Mouse (Mus musculus) T-helper 1 cell (primary cell): ENCODE measurements around the gene Ctu2.

ENCODE experiments used
- in situ Hi-C: fragments of 300-600 bp; cut with MboI, MseI; formaldehyde crosslinking; loops from one replicate; pipeline ENCODE4 v1.15.1; 2025; ENCODE audit warnings: high pct_unique_total_duplicates

Ctu2 gene

DNA sequence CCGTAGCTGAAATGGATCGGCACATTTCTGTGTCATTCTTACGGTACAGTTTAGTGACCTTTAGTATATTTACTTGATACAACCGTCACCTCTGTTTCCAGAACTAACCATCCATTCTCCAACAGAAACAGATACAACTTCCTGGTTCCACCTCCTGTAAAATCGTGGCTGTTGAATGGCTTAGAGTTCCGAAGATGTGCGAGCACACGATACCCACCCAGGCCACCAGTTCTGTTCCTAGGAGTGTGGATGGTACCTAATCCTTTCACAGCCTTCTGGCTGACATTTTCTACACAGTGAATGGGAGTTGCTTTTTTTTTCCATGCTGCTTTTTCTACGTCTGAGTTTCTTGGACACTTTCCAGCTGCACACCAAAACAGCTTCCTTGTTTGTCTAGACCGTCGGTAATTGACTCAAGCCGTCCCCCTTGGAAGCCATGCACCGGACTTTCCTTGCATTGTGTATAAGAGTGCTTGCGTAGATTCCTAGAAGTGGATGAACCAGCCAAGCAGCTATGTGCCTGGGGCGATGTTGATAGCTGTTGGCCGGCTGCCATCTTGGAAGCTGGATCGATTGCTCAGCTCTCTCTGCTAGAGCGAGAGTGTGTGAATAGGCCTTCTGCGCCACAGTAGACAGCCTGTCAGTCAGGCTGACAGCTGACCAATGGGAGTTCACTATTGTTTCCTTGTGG lies 31.7 kb upstream of the Ctu2 start:
- in situ Hi-C loops, result loop anchor here (25.0 kb wide), 1 partner anchor 1118 kb away; no protein-coding TSS in a partner anchor

DNA sequence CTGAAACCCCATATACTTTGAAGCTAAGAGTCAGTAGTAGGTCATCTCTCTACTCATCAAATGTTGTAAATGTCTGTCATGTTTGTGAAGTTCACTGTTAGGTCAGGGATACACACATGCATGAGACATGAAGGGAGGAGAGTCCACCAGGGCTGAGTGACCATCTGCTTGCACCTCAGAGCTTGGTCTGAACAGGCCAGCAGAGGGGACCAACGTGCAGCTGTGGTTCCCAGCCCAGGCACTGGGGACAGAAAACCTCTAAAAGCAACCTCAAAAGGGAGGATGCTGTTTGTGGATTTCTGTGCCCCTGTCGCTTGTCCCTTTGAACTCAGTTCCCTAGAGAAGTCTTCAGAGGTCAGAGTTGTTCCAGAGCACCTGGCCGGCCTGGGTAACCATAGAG lies 30.7 kb upstream of the Ctu2 start:
- in situ Hi-C loops, result loop anchor here (25.0 kb wide), 1 partner anchor 1117 kb away; no protein-coding TSS in a partner anchor

DNA sequence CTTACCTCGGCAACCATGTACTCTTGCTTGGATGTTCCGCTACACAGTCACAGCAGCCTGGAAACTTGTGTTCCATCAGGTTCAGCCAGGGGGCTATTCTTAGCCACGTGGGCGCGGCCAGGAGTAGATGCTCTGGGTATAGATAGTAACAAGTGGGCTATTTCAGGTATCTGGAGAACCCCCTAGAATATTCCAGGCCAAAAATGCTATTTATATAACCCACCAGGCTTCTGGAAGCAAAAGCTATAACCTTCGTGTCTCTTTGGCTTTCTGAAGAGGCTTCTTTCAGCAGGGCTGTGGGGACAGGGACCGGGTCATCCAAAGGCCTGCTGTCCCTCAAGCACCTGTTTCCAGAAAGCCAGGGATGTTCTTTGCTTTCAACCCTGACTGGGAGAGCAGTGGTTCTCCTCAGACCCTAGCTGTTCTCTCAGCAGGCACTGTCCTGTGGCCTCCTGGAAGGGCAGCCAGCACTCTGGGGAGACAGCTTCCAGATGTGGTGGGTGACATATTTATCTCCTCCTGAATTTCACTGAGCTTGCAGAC lies 24.7 kb upstream of the Ctu2 start:
- in situ Hi-C loops, result no loop called here

DNA sequence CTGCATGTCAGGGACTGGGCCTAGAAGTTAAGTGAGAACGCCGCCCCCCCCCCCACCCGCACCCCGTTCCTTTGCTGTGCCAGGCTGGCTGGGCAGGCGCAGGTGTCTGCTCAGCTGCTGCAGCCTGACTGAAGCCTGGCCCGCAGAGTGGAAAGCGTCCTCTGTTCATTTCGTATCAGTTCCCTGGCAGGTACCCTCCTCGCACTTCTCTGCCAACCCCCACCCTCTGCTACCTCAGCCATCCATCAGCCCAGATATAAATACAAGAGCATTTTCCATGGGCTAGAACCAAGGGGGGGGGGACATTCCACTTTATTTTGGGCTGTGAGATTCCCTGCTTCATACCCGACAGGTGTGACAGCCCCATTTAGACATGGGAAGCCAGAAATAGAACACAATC lies 23.8 kb upstream of the Ctu2 start:
- in situ Hi-C loops, result no loop called here

- in situ Hi-C loops, result no loop called here
Measured at GRCm38 (mm10) chr8:122454409-122454808, 21.5 kb upstream of the Ctu2 start.

GRCm38 (mm10) chr8:122457171-122457570 lies 18.8 kb upstream of the Ctu2 start:
- in situ Hi-C loops, result no loop called here

DNA sequence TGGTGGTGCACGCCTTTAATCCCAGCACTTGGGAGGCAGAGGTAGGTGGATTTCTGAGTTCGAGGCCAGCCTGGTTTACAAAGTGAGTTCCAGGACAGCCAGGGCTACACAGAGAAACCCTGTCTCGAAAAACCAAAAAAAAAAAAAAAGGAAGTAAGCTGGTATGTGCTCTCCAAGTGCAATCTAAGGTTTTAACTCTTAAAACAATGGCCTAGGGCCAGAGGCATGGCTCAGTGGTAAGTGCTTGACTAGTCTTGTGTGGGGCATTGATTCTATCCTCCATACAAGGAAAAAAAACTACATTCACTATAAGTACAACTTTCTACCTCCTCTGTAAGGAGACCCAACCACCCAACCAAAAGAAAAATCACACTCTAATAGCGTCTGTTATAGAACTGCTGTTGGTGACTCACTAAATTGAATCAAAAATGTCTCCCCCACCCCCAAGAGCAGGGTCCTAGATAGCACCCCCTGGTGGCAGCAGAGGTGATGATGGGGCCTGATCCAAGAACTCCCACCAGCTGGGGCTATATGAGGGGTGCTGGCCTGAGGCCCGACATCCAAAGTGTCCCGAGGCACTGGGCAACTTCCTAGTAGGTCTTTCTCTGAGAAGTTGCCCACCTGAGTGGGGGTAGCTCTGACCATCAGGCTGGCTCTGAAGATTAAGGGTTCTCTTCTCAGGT lies 16.6 kb upstream of the Ctu2 start:
- in situ Hi-C loops, result no loop called here

- in situ Hi-C loops, result no loop called here
Measured at GRCm38 (mm10) chr8:122459990-122460389, 16.0 kb upstream of the Ctu2 start.

DNA sequence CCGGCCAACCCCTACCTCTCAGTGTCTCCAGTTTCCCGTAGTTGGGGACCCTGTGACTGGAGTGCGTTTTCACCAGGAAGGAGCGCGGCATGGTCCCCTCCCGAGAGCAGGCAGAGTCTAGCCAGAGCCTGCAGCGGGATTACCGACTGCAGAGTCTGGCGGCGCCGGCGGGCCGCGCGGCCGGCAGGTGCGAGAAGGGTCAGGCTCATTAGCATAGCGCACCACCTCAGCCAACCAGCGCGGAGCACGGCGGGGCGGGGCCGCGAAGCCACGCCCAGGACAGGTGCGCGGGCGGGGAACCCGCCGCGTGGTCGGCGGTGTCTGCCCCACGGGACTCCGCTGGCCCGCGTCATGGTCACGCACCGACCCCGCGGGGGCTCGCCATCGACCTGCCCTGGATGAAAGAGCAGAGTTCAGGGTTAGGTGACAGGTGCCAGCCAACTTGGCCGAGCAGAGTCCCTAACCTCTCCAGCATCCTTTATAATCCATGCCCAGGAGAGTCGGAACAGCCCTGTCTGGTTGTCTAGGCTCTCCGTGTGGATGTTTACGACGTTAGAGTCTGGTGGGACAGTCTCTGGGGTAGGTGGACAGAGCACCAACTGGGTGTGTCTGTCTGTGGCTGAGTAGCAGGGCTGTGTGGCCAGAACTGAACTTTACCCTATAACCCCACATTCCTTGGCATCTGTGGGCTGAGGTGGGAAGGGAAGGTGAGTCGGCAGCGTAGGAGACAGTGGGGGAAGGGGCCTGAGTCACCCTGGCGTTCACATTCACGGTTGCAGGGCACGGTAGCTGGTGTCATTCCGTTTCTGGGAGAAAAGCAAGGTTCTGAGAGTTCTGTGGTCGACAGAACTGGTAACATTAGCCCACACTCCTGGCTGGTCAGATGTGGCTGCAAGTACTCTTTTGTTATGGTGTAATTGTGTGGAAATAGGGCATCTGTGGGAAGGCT lies 15.1 kb upstream of the Ctu2 start, which contains the start of gene Snai3:
Gene Snai3 (minus strand): TSS at position 210 of the 949 bp plus-strand sequence.
- in situ Hi-C loops, result no loop called here

GRCm38 (mm10) chr8:122461473-122462148 lies 14.3 kb upstream of the Ctu2 start:
- in situ Hi-C loops, result no loop called here

GRCm38 (mm10) chr8:122462510-122462909 lies 13.4 kb upstream of the Ctu2 start:
- in situ Hi-C loops, result no loop called here

GRCm38 (mm10) chr8:122463651-122464640 lies 12.0 kb upstream of the Ctu2 start:
- in situ Hi-C loops, result no loop called here

DNA sequence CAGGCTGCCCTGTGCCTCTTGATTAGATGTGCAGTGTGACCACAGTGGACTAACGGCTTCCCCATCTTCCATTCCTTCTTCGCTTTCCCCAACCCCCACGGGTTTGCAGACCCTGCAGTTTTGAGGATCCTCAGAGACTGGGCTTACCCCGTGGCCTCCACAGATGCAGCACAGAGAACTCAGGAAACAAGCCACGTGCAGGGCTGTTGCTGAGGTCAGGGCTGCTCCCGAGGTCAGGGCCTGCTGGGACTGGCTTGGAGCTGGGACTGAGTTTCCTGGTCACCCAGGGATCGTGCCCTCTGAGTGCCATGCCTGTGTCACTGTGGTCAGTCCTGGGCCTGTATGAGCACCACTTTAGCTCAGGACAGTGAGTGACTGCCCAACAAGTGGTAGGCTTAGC lies 11.0 kb upstream of the Ctu2 start:
- in situ Hi-C loops, result no loop called here

- in situ Hi-C loops, result no loop called here
Measured at GRCm38 (mm10) chr8:122467816-122468215, 8.1 kb upstream of the Ctu2 start.

DNA sequence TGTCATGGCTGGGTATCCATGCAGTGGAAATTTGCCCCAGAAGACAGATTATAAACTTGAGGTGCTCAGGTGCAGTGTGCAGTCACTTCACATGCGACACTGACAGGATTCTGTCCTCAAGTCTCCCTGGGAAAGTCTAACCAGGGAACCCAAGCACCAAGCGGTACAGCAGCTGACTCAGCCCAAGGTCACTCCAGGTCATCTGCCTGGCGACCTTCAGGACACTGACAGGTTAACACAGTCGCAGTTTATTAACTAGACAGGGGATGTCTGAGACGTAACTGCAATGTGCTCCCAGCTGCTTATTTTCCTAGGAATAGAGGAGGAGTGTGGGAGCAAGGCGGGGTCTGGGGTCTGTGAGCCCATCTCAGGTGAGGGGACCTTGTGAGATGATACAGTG lies 6.5 kb upstream of the Ctu2 start:
- in situ Hi-C loops, result no loop called here

GRCm38 (mm10) chr8:122469965-122470364 lies 6.0 kb upstream of the Ctu2 start:
- in situ Hi-C loops, result loop anchor here (5.0 kb wide), 1 partner anchor 38 kb away; the partner anchor contains the start of gene Cyba

- in situ Hi-C loops, result loop anchor here (5.0 kb wide), 1 partner anchor 38 kb away; the partner anchor contains the start of gene Cyba
Measured at GRCm38 (mm10) chr8:122470691-122471090, 5.3 kb upstream of the Ctu2 start.

DNA sequence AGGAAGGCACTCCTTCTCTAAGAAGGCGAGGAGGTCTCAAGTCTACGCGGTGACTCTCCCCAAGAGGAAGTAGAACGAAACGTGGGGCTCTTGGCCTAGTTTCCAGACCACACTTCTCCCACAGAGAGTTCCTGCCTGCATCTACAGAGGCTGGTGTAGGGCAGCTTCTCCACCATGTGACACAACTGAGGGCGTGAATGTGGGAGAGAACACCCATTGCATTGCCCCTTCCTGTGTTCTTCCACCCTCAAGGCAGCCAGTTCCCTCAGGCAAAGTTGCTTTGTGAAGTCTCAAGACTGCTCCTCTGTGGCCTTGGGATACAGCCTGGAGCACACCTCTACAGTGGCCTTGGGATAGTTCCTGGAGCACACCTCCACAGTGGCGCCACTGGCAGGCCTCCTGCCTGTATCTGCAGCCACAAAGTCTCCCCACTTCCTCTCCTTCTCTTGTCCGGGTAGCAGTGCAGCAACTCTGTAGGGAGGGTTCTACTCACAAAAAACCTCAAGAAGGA lies 2.0 kb upstream of the Ctu2 start:
- in situ Hi-C loops, result loop anchor here (5.0 kb wide), 1 partner anchor 42 kb away; the partner anchor contains the start of gene Cyba

DNA sequence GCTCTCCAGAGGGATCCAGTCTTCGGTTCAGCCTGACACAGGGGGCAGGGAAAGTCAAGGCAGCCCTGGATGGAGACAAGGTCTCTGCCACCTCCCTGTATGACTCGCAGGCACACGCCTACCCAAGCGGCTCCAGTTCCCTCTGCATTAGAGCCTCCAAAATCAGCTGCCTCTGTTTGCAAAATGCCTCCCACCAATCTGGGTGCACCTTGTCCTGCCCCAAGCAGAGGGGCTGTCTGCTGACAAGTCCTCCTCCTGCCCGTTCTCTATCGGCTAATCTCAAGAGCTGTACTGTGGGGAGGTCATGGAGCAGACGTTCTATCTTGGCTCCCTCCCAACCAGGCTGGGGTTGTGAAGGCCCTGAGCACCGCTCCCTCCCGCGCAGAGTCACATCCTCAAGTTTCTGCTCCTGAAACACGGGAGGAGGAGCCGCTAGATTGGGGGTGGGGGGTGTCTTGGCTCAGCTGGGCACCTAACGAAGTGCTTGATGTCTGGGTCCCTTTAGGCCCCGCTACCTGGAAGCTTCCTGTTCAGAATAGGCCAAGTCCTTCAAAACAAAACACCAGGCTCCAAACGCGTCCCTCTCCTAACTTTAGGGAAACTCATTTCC lies 887 bp upstream of the Ctu2 start:
- in situ Hi-C loops, result loop anchor here (5.0 kb wide), 1 partner anchor 43 kb away; the partner anchor contains the start of gene Cyba
